Mouse (Mus musculus): ENCODE data around the gene Nop53.

DNA sequence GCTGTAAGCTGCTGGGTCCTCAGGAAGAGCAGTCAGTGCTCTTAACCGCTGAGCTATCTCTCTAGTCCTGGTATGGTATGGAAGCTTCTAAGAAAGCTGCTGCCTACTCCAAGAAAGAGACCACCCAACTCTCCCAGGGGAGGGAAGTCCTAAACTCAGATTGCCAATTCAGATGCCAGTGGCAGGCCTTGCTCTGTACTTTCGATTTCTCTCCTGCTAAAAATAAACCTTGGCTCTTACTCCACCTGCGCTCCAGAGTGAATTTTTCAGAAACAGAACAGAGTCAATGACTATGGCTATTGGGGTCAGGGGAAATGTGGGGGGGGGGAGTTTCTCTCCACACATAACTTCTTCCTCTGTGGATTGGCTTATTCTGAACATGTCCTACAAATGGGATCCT lies 14.2 kb downstream of the Nop53 start:
- TF ChIP-seq POLR2A (IDR thresholded peaks at IDR 0.05; ENCODE audit: insufficient read depth, low read depth, low read length) (no peak), EP300 (IDR thresholded peaks at IDR 0.05; ENCODE audit: insufficient read depth, low read depth, low read length) (no peak)

All from heart, adult 2 months (tissue).